Mouse (Mus musculus) layer of hippocampus, postnatal 10 days (tissue): ENCODE measurements around the gene Gm20388. TPM values are rescaled to one million over a fixed set of nuclear protein-coding genes. Genes with fewer than 3 reads are reported as not detected.

Experiments used
- DNase-seq, 2 experiments: peaks; one replicate each; pipeline ENCODE4 v3.0.0; 2021; ENCODE audit warnings: low spot score in 2 of 2
- total RNA-seq, 2 experiments: library from RNA; stranded (reverse); gene quantifications; 2 replicates each; pipeline ENCODE4 v1.2.3; 2021

Gene Gm20388
- total RNA-seq, 2 experiments from 2014 or later, result not detected

DNA sequence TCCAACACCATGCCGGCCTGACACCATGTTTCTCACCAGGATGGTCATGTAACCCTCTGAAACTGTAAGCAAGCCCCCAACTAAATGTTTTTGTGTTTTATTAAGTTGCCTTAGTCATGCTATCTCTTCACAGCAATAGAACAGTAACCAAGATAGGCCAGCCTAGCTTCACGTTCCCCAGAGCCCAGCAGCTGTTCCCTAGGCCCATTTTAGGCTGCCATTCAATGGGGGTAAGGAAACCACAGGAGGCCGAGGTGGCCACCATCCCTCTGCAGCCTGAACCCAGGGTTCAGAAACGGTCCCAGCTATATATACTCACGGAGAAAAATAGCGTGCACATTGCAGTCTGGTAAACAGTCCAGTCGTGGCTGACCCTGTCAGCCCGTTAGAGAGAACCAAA, 2633.5 kb downstream of the Gm20388 start:
- no peak for DNase-seq

- no peak for DNase-seq
Observed at GRCm38 (mm10) chr8:122546066-122546755, 2635.6 kb downstream of the Gm20388 start.

DNA sequence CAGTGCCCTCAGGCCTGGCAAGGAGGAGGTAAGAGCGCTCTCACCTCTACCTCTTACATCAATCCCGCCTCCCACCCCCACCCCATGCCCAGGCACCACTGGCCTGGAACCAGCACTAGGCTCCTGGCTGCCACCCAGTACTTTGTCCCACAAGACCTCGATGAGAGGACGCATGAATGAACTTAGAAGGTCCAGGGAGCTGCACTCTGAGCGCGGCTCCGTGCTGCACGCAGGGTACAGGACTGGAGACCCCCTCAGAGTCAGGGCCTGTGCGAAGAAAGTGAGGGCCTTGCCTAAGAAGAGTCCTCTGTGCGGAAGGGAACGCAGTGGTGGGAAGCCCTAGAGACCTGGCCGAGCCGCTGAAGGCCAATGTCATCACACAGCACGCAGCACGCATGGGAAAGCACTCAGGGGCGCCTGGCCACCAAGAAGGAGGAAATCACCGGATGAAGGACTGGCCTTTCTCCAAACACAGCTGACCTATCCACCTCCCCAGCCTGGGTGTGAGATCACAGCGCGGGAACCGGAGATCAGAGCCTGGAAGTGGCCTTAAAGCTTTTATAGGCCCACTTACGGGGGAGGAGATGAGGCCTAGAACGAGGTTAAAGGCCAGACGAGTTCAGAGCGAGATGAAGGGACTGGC, 2636.3 kb downstream of the Gm20388 start:
- peak in 1 of 2 experiments; percentile 16 for DNase-seq

- DNase-seq, result no peak
Observed at GRCm38 (mm10) chr8:122547815-122548214, 2637.2 kb downstream of the Gm20388 start.

- no peak for DNase-seq
Observed at GRCm38 (mm10) chr8:122548331-122548730, 2637.7 kb downstream of the Gm20388 start.

GRCm38 (mm10) chr8:122548891-122549439, 2638.3 kb downstream of the Gm20388 start:
- no peak for DNase-seq

- peak in 1 of 2 experiments; percentile 42 for DNase-seq
Observed at GRCm38 (mm10) chr8:122550234-122550994, 2639.8 kb downstream of the Gm20388 start.

DNA sequence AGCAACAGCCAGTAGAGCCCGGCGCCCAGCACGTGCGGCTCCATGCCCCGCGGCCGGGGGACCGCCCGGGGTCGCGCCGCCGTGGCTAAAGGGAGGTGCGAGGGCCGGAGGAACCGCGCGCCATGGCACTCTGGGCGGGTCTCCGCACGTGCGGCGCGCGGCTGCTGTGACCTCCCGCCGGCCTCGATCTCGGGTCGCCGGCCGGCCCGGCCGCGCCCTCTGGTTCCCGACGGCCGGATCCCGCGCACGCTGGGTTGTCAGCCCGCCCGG, 2640.3 kb downstream of the Gm20388 start:
- no peak for DNase-seq

DNA sequence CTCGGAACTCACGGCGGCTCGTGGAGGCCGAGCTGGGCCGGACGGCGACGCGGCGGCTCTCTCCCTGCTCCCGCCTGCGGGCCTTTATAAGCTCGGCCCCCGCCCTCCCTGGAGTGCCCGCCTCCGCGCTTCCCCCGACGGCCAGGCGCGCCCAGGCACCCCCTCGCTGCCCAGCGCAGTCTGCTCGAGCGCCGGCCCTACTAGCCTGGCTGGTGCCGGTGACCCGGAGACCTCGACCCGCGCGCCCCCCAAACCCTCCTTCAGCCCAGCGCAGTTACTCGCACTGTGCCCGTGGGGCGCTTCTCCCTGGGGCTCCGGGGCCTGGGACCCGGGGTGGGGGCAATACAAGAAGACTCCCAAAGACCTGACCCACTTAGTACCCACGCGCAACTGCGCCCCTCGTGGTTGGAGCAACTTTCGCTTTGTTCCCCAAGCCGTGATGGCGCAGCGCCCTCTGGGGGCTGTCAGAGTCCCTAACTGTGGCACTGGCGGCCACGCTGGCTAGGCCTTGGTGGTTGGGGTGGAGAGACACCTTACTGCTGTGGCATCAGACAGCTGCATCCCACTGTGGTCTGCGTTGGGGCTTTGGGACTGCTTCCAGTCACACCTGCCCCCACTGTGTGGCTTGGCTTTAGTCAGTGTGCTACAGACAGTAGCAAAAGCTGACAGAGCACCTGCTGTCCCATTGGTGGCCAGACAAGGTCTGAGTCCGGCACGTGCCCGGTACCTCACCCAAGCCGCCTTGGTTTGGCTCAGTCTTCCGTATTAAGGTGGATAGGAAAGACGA, 2640.8 kb downstream of the Gm20388 start, which contains the start of gene Piezo1:
Gene Piezo1, minus strand, starts transcription at position 65 of the 787 bp plus-strand sequence.
- peak; percentile 89 for DNase-seq

DNA sequence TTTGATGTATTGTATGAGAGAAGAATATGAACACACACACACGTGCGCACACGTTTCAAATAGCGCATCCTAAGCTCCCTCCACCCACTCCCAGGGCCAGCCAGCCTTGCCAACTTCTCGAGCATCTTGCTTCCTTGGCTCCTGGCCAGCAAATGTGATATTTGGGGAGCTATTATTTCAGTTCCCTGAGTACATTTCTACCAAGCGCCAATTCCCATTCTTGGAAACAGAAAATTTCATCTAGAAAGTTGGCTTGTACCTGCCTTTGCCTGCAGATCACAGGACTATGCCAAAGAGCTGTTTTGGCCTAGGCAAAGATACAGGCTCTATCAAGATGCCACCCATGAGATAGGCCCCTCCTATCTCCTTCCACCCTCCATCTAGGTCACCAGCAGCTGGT, 2644.1 kb downstream of the Gm20388 start:
- peak in 1 of 2 experiments; percentile 67 for DNase-seq

GRCm38 (mm10) chr8:122556030-122557009, 2645.7 kb downstream of the Gm20388 start:
- no peak for DNase-seq

- DNase-seq, result no peak
Observed at GRCm38 (mm10) chr8:122557248-122558038, 2646.8 kb downstream of the Gm20388 start.

DNA sequence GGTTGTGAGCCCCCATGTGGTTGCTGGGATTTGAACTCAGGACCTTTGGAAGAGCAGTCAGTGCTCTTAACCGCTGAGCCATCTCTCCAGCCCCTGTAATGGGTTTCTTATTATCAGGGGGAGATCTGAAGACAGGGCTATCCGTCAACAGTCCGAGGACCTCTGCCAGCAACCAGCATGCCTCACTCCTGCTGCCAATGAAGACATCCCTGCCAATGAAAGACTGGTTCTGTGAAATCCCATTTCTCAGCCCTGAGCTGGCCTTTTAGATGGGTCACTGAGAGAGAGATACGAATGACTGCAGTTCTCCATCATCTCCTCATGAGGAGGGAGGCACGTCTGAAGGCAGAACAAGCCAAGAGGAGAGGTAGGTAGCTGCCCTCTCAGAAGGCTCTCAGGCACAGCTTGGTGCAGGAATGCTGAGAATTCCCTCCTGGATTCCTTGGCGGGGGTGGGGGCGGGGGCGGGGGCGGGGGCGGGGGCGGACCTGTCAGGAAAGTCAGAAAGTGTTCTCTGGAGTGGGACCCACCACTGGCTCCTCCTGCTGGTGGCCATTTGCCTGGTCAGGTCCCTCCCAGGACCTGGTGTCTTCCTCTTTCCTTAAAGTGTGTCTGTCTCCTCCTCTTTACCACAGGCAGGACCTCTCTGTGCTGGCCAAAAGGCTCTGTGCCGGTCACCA, 2648.2 kb downstream of the Gm20388 start:
- no peak for DNase-seq

DNA sequence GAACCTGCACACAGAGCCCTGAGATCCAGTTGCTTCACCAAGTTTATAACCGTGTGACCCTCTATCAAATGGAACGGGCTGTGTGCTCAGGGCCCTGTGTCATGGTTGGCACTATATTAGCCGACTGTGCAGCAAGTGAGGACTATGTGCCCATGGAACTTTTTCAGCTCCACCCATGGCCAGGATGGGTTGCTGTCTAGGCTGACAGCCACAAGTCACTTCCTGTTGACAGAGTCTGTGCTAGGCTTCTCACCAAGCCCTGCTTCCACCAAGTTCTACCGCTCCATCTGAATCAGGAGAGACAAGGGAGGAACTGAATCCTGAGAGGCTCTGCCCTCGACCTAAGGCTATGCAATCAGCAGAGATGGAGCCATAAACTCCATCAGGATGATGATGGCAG, 2650.6 kb downstream of the Gm20388 start:
- DNase-seq, result no peak

GRCm38 (mm10) chr8:122564363-122565352, 2654.0 kb downstream of the Gm20388 start:
- no peak for DNase-seq

DNA sequence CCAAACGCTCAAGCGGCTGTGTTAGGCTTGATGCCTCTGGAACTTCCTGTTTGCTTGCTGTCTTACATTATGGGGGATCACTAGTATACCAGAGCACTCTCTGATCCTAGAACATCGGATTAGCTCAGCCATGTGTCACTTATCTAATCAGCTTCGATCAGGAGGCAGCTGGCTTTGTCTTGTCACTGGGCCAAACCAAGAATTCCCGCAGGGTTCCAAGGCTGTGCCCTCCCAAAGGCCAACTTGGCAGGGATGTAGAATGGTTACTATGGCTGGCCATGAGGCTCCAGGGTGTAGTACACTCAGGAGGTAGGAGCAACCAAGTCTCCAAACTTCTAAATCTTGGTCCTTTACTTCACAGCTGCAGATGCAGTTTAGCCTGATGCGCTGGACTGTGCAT, 2656.1 kb downstream of the Gm20388 start:
- DNase-seq, result no peak

- DNase-seq, result peak; percentile 94 to 96
Observed at GRCm38 (mm10) chr8:122567361-122568108, 2656.9 kb downstream of the Gm20388 start, which contains the start of gene Cdt1. Cdt1 (plus strand) TSS chr8:122568015.
